Mouse (Mus musculus) cerebellum, postnatal 4 days (tissue): ENCODE measurements around the gene Sox12.

Experiments used
- DNase-seq, 2 experiments: peaks; one replicate each; pipeline ENCODE4 v3.0.0; 2022; ENCODE audit warnings: low spot score in 2 of 2, mixed read lengths in 1 of 2

The Sox12 gene

GRCm38 (mm10) chr2:152406126-152406525, 8.3 kb upstream of the Sox12 start:
- DNase-seq, result peak; percentile 85 to 94

- no peak for DNase-seq
These were observed 1.3 kb upstream of the Sox12 start for GRCm38 (mm10) chr2:152399122-152399542.

GRCm38 (mm10) chr2:152398691-152399090, 828 bp upstream of the Sox12 start:
- DNase-seq, result peak; percentile 70 to 89

GRCm38 (mm10) chr2:152397004-152397589, 766 bp downstream of the Sox12 start:
- peak; percentile 65 to 82 for DNase-seq

- DNase-seq, result peak; percentile 65 to 85
These were observed 1.5 kb downstream of the Sox12 start for GRCm38 (mm10) chr2:152396110-152397003.

- no peak for DNase-seq
These were observed 2.5 kb downstream of the Sox12 start for GRCm38 (mm10) chr2:152395271-152395920.

GRCm38 (mm10) chr2:152393225-152394017, 4.4 kb downstream of the Sox12 start:
- no peak for DNase-seq

- DNase-seq, result peak in 1 of 2 experiments; percentile 37
These were observed 5.1 kb downstream of the Sox12 start for GRCm38 (mm10) chr2:152392786-152393185.

- no peak for DNase-seq
These were observed 13.7 kb downstream of the Sox12 start for GRCm38 (mm10) chr2:152384191-152384590.

GRCm38 (mm10) chr2:152376345-152376741, 21.5 kb downstream of the Sox12 start, which contains the start of gene Nrsn2:
Nrsn2 (minus strand) TSS chr2:152376638.
- peak in 1 of 2 experiments; percentile 38 for DNase-seq

GRCm38 (mm10) chr2:152375652-152376344, 22.1 kb downstream of the Sox12 start:
- peak in 1 of 2 experiments; percentile 60 for DNase-seq

- DNase-seq, result no peak
These were observed 24.3 kb downstream of the Sox12 start for GRCm38 (mm10) chr2:152373547-152373946.

- no peak for DNase-seq
These were observed 25.2 kb downstream of the Sox12 start for GRCm38 (mm10) chr2:152372661-152373060.

- no peak for DNase-seq
These were observed 25.8 kb downstream of the Sox12 start for GRCm38 (mm10) chr2:152372104-152372503.

- peak in 1 of 2 experiments; percentile 59 for DNase-seq
These were observed 29.2 kb downstream of the Sox12 start for GRCm38 (mm10) chr2:152368532-152369140.

GRCm38 (mm10) chr2:152367917-152368316, 29.9 kb downstream of the Sox12 start:
- no peak for DNase-seq

- DNase-seq, result peak; percentile 69 to 71
These were observed 34.4 kb downstream of the Sox12 start for GRCm38 (mm10) chr2:152363245-152364147.

GRCm38 (mm10) chr2:152361193-152361592, 36.7 kb downstream of the Sox12 start:
- DNase-seq, result no peak

- DNase-seq, result no peak
These were observed 37.5 kb downstream of the Sox12 start for GRCm38 (mm10) chr2:152360271-152360775.
